25 mouse cellular contexts compared by ENCODE assay signal in genomic region chr2:14159047-14159446, GRCm38 (mm10). TPM values are rescaled to one million over a fixed set of nuclear protein-coding genes. Genes with fewer than 3 reads are reported as not detected.
DNase-seq lines count a peak whose midpoint lies in the region; ATAC-seq lines count a peak whose summit lies in the region.
"Had no signal": no experiment of that assay in that cellular context is flagged by ENCODE, and none has a peak within 500 bp of the region (broad histone marks: within the 10 kb centered on the region; RNA-seq: fewer than 3 reads in every experiment).

No protein-coding gene starts in this region.

- H3K36me3 ChIP-seq in hindbrain, embryonic 16.5 days (ENCODE audit: control insufficient read depth, insufficient read depth, low read length), result no peaks in the 10 kb centered on the region
- no peaks in the 10 kb centered on the region for H3K36me3 ChIP-seq in hindbrain, embryonic 13.5 days
- 0 out of 2 replicates have a peak, but pooled peaks cover 5% of the 10 kb centered on the region for H3K36me3 ChIP-seq in neural tube, embryonic 15.5 days
- H3K36me3 ChIP-seq: embryonic facial prominence, embryonic 10.5 days; embryonic facial prominence, embryonic 12.5 days; forebrain, embryonic 15.5 days had no signal

- no peaks in the 10 kb centered on the region for H3K4me1 ChIP-seq in hindbrain, embryonic 16.5 days (ENCODE audit: control insufficient read depth, insufficient read depth, low read depth, low read length)
- peaks cover 4% of the 10 kb centered on the region; the same call in 1 of the 2 replicates for H3K4me1 ChIP-seq in hindbrain, embryonic 13.5 days (replicated peaks)
- peaks cover 12% of the 10 kb centered on the region for H3K4me1 ChIP-seq in neural tube, embryonic 15.5 days
- H3K4me1 ChIP-seq: embryonic facial prominence, embryonic 10.5 days; embryonic facial prominence, embryonic 12.5 days; forebrain, embryonic 13.5 days; forebrain, embryonic 15.5 days had no signal

- H3K9ac ChIP-seq in hindbrain, embryonic 16.5 days (ENCODE audit: low read depth, low read length), result no peak overlapping the region
- H3K9ac ChIP-seq in hindbrain, embryonic 13.5 days, result no peak overlapping the region
- H3K9ac ChIP-seq in neural tube, embryonic 15.5 days (replicated peaks), result no peak overlapping the region
- H3K9ac ChIP-seq: embryonic facial prominence, embryonic 12.5 days; forebrain, embryonic 13.5 days; forebrain, embryonic 15.5 days had no signal

- H3K4me3 ChIP-seq in hindbrain, embryonic 16.5 days (ENCODE audit: low read length), result no peak overlapping the region
- no peak overlapping the region for H3K4me3 ChIP-seq in hindbrain, embryonic 13.5 days
- no peak overlapping the region for H3K4me3 ChIP-seq in neural tube, embryonic 15.5 days (replicated peaks)
- H3K4me3 ChIP-seq: embryonic facial prominence, embryonic 10.5 days; embryonic facial prominence, embryonic 12.5 days; forebrain, embryonic 13.5 days; forebrain, embryonic 15.5 days had no signal

- H3K4me2 ChIP-seq in hindbrain, embryonic 16.5 days (ENCODE audit: low read length), result no peak overlapping the region
- H3K4me2 ChIP-seq in hindbrain, embryonic 13.5 days, result no peak overlapping the region
- H3K4me2 ChIP-seq in neural tube, embryonic 15.5 days, result no peak overlapping the region
- H3K4me2 ChIP-seq: embryonic facial prominence, embryonic 12.5 days; forebrain, embryonic 13.5 days; forebrain, embryonic 15.5 days had no signal

- no peaks in the 10 kb centered on the region for H3K9me3 ChIP-seq in hindbrain, embryonic 16.5 days (ENCODE audit: control insufficient read depth, low read length)
- H3K9me3 ChIP-seq in hindbrain, embryonic 13.5 days, result no peaks in the 10 kb centered on the region
- H3K9me3 ChIP-seq in neural tube, embryonic 15.5 days (replicated peaks), result no peaks in the 10 kb centered on the region
- H3K9me3 ChIP-seq: embryonic facial prominence, embryonic 10.5 days; embryonic facial prominence, embryonic 12.5 days; forebrain, embryonic 13.5 days; forebrain, embryonic 15.5 days; G1E had no signal

- 0 out of 2 replicates have a peak, but pooled peaks have one; percentile 51 for ATAC-seq in hindbrain, embryonic 16.5 days
- no peak for ATAC-seq in hindbrain, embryonic 13.5 days (ENCODE audit: low FRiP score)
- 0 out of 2 replicates have a peak, but pooled peaks have one; percentile 22 for ATAC-seq in neural tube, embryonic 15.5 days (ENCODE audit: low FRiP score)
- ATAC-seq: activated CD4-positive, CD25-positive, alpha-beta regulatory T cell, adult 4 months; CD4-positive, CD25-positive, alpha-beta regulatory T cell, adult 4 months; Patski had no signal

- peak; percentile 62 for DNase-seq in heart, adult 11 months
- DNase-seq in heart, adult 18-20 months, result no peak
- DNase-seq in neural tube, embryonic 10.5 days (ENCODE audit: extremely low spot score, low spot score), result no peak
- DNase-seq: adrenal gland, adult 8-10 months; adrenal gland, postnatal 14 days; adrenal gland, postnatal 36 days; B cell, adult 2 months; cerebellum, adult 11-12 months; cerebellum, adult 2 months; cerebellum, adult 9-10 months; cerebellum, postnatal 25 days had no signal

- H3K27me3 ChIP-seq in hindbrain, embryonic 16.5 days (replicated peaks; ENCODE audit: control insufficient read depth, insufficient read depth, low read length), result no peaks in the 10 kb centered on the region
- no peaks in the 10 kb centered on the region for H3K27me3 ChIP-seq in hindbrain, embryonic 13.5 days
- H3K27me3 ChIP-seq in neural tube, embryonic 15.5 days (replicated peaks), result no peaks in the 10 kb centered on the region
- H3K27me3 ChIP-seq: CH12.LX; embryonic facial prominence, embryonic 12.5 days; forebrain, embryonic 13.5 days; forebrain, embryonic 15.5 days; Patski had no signal

- 72% methylated on average over 3 of the region's 3 CpGs for WGBS in hindbrain, embryonic 16.5 days
- 83% methylated on average over 3 of the region's 3 CpGs for WGBS in hindbrain, embryonic 13.5 days
- WGBS in neural tube, embryonic 15.5 days, result 64% methylated on average over 3 of the region's 3 CpGs

- H3K27ac ChIP-seq in hindbrain, embryonic 16.5 days (ENCODE audit: low read depth, low read length), result no peak overlapping the region
- H3K27ac ChIP-seq in hindbrain, embryonic 13.5 days, result no peak overlapping the region
- no peak overlapping the region for H3K27ac ChIP-seq in neural tube, embryonic 15.5 days (replicated peaks)
- H3K27ac ChIP-seq: embryonic facial prominence, embryonic 10.5 days; embryonic facial prominence, embryonic 12.5 days; forebrain, embryonic 13.5 days; forebrain, embryonic 15.5 days had no signal

RNA-seq across cellular contexts. Expression of gene Tmem236, which starts 15.3 kb away (rescaled TPM):
- total RNA-seq in heart, adult 18-20 months (2021), result not detected
- polyA plus RNA-seq in hindbrain, embryonic 16.5 days (2015; fragmentation: Nextera tagmentation; extraction: Ambion mirVana), result 0.06 and 0.30 TPM in 2 replicates
- 0.06 and 0.18 TPM in 2 replicates for polyA plus RNA-seq in hindbrain, embryonic 13.5 days (2015; fragmentation: Nextera tagmentation; extraction: Ambion mirVana)
- polyA plus RNA-seq in neural tube, embryonic 15.5 days (2015; fragmentation: Nextera tagmentation; extraction: Ambion mirVana), result 0.09 and 1.4 TPM in 2 replicates
- total RNA-seq: adrenal gland, adult 18-20 months; adrenal gland, postnatal 14 days had no signal
- polyA plus RNA-seq: activated CD4-positive, CD25-positive, alpha-beta regulatory T cell, adult 4 months; CD4-positive, CD25-positive, alpha-beta regulatory T cell, adult 4 months; embryonic facial prominence, embryonic 10.5 days; forebrain, embryonic 11.5 days; G1E had no signal
